12 mouse cellular contexts compared by ENCODE assay signal in the genomic region with DNA sequence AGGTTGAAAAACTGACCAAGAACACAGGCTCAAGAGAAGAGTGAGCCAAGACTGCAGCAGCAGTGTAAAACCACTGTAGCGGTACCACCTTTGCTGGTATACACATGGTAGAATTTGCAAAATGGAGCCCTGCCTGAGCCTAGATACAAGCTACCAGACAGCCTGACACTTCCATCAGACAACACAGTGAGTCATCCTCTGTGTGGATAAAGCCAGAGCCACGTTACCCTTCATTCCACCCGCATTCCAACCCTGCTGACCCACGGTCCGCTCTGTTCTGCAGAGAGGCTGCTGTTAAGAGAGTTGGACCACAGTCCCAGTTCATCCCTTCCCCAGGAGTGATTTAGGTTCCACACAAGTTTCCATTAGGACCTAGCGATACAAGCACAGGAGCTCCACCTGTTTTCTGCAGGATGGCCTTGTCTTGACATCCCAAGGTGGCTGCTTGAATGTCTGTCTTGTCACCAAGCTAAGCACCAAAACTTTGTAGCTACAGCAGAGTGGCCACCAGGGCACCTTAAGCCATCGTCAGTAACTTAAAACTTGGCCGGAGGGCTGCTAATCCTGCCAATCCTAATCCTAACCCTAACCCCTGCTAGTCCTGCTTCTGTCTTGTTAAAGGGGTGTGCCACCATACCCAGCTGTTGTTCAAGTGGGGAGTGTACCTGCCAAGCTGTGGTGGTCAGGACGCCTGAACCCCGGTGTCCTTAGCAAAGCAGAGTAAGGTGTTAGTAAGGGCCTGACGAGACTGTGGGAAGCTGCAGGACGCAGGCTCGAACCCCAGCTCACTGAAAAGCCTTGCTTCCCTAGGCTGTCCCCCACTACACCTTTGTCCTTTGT. TPM values are rescaled to one million over a fixed set of nuclear protein-coding genes. Genes with fewer than 3 reads are reported as not detected.
A peak's percentile ranks its signal among the peaks of the same experiment; 100 is the strongest.
DNase-seq lines count a peak whose midpoint lies in the region; ATAC-seq and TF ChIP-seq lines count a peak whose summit lies in the region.
"Had no signal": no experiment of that assay in that cellular context is flagged by ENCODE, and none has a peak within 500 bp of the region (broad histone marks: within the 10 kb centered on the region; RNA-seq: fewer than 3 reads in every experiment).

No protein-coding gene starts in this region.

- H3K27ac ChIP-seq in heart, embryonic 11.5 days (ENCODE audit: low read depth, low read length) = peak overlapping the region; percentile 42
- H3K27ac ChIP-seq in lung, embryonic 16.5 days (ENCODE audit: low read length) = peak overlapping the region; percentile 95
- peak overlapping the region; percentile 47 for H3K27ac ChIP-seq in heart, postnatal 0 days (ENCODE audit: low read depth)
- H3K27ac ChIP-seq: forebrain, embryonic 10.5 days had no signal

- 67% methylated on average over 13 of the region's 13 CpGs for WGBS in heart, embryonic 11.5 days (ENCODE audit: insufficient replicate concordance)
- WGBS in lung, embryonic 16.5 days = 71% methylated on average over 13 of the region's 13 CpGs
- 72% methylated on average over 13 of the region's 13 CpGs for WGBS in lung, adult 2 months
- WGBS in heart, postnatal 0 days = 58% methylated on average over 13 of the region's 13 CpGs

- peaks cover 45% of the 10 kb centered on the region for H3K4me1 ChIP-seq in heart, embryonic 11.5 days (ENCODE audit: control insufficient read depth, insufficient read depth, low read length)
- peaks cover 42% of the 10 kb centered on the region for H3K4me1 ChIP-seq in lung, embryonic 16.5 days (replicated peaks; ENCODE audit: control insufficient read depth, insufficient read depth, low read length)
- H3K4me1 ChIP-seq in lung, adult 2 months (ENCODE audit: control insufficient read depth, insufficient read depth, low read length) = peaks cover 10% of the 10 kb centered on the region; the same call in 1 of the 2 replicates
- H3K4me1 ChIP-seq in heart, postnatal 0 days (ENCODE audit: control insufficient read depth, insufficient read depth) = 0 out of 2 replicates have a peak, but pooled peaks cover 4% of the 10 kb centered on the region

- H3K9ac ChIP-seq in heart, embryonic 11.5 days (ENCODE audit: low read depth, low read length) = 0 out of 2 replicates have a peak overlapping the region, but pooled peaks have one; percentile 6
- H3K9ac ChIP-seq in lung, embryonic 16.5 days (ENCODE audit: low read length) = no peak overlapping the region
- no peak overlapping the region for H3K9ac ChIP-seq in heart, postnatal 0 days (replicated peaks; ENCODE audit: low read depth, low read length)

- no peak overlapping the region; the same call in 1 of the 2 replicates for H3K4me2 ChIP-seq in heart, embryonic 11.5 days
- H3K4me2 ChIP-seq in lung, embryonic 16.5 days (ENCODE audit: low read depth, low read length) = no peak overlapping the region
- H3K4me2 ChIP-seq in heart, postnatal 0 days (ENCODE audit: low read depth, low read length) = no peak overlapping the region
- H3K4me2 ChIP-seq: midbrain, embryonic 11.5 days had no signal

- no peak for TF ChIP-seq EP300 in heart, postnatal 0 days (IDR thresholded peaks at IDR 0.05; ENCODE audit: low read depth)

- no peak overlapping the region for H3K4me3 ChIP-seq in heart, embryonic 11.5 days (ENCODE audit: low read depth, low read length)
- H3K4me3 ChIP-seq in lung, embryonic 16.5 days (ENCODE audit: low read length) = no peak overlapping the region
- no peak overlapping the region for H3K4me3 ChIP-seq in lung, adult 2 months (replicated peaks; ENCODE audit: extremely low read depth, low read depth, low read length)
- no peak overlapping the region for H3K4me3 ChIP-seq in heart, postnatal 0 days (ENCODE audit: low read depth, low read length)
- H3K4me3 ChIP-seq: forebrain, embryonic 10.5 days had no signal

- TF ChIP-seq CTCF in lung, adult 2 months (IDR thresholded peaks at IDR 0.05; ENCODE audit: insufficient read depth, low read length) = no peak
- no peak for TF ChIP-seq CTCF in heart, postnatal 0 days (IDR thresholded peaks at IDR 0.05; ENCODE audit: low read depth)

- H3K9me3 ChIP-seq in heart, embryonic 11.5 days (replicated peaks; ENCODE audit: control insufficient read depth, low read length) = no peaks in the 10 kb centered on the region
- no peaks in the 10 kb centered on the region for H3K9me3 ChIP-seq in lung, embryonic 16.5 days (ENCODE audit: control insufficient read depth, low read length)
- H3K9me3 ChIP-seq in heart, postnatal 0 days (replicated peaks; ENCODE audit: control insufficient read depth, low read length) = no peaks in the 10 kb centered on the region
- H3K9me3 ChIP-seq: forebrain, embryonic 10.5 days had no signal

- H3K27me3 ChIP-seq in heart, embryonic 11.5 days (ENCODE audit: control insufficient read depth, insufficient read depth, low read length) = no peaks in the 10 kb centered on the region
- peaks cover 4% of the 10 kb centered on the region; the same call in 1 of the 2 replicates for H3K27me3 ChIP-seq in lung, embryonic 16.5 days (ENCODE audit: control insufficient read depth, insufficient read depth, low read depth, low read length)
- no peaks in the 10 kb centered on the region for H3K27me3 ChIP-seq in heart, postnatal 0 days (ENCODE audit: control insufficient read depth, insufficient read depth, low read length)

- no peak for DNase-seq in heart, adult 8-10 months (ENCODE audit: low spot score)
- no peak for DNase-seq in lung, adult 2 months
- DNase-seq in Muller cell, postnatal 12 days (ENCODE audit: inconsistent ontology term) = peak; percentile 79
- DNase-seq in heart, postnatal 0 days (ENCODE audit: low spot score) = no peak
- no peak for DNase-seq in spleen, postnatal 14 days (ENCODE audit: low spot score in 2 of 2)
- DNase-seq in right cerebral cortex, postnatal 10 days (ENCODE audit: low spot score in 2 of 2) = no peak
- DNase-seq: kidney, adult 11 months; thymus, postnatal 14 days had no signal

- TF ChIP-seq POLR2A in lung, adult 2 months (IDR thresholded peaks at IDR 0.05; ENCODE audit: borderline replicate concordance, extremely low read depth, low read depth, low read length) = no peak

- no peaks in the 10 kb centered on the region; the same call in 1 of the 2 replicates for H3K36me3 ChIP-seq in heart, embryonic 11.5 days (ENCODE audit: control insufficient read depth, insufficient read depth, low read length)
- H3K36me3 ChIP-seq in lung, embryonic 16.5 days (ENCODE audit: control insufficient read depth, insufficient read depth, low read length) = no peaks in the 10 kb centered on the region
- peaks cover 4% of the 10 kb centered on the region; the same call in 1 of the 2 replicates for H3K36me3 ChIP-seq in heart, postnatal 0 days (replicated peaks; ENCODE audit: control insufficient read depth, insufficient read depth, low read length)

- ATAC-seq in heart, embryonic 11.5 days (replicated peaks; ENCODE audit: insufficient number of reproducible peaks, low FRiP score, low TSS enrichment) = no peak
- no peak for ATAC-seq in lung, embryonic 16.5 days (ENCODE audit: low read depth)
- no peak for ATAC-seq in heart, postnatal 0 days (ENCODE audit: insufficient read depth, low read depth)

RNA-seq across cellular contexts. Expression of a gene that starts 6.9 kb away (rescaled TPM):
- 454 and 458 TPM in 2 replicates for polyA plus RNA-seq in heart, embryonic 11.5 days (2014; fragmentation: Nextera tagmentation; extraction: Ambion mirVana)
- 10 to 100 TPM; 57.4 to 70.8 (median 63.8) TPM for total RNA-seq in heart, adult 8-10 months (2022)
- polyA plus RNA-seq in lung, embryonic 16.5 days (2015; fragmentation: Nextera tagmentation; extraction: Ambion mirVana) = 210 and 218 TPM in 2 replicates
- polyA plus RNA-seq in lung, adult 2 months (2012; rRNA removed) = 261 and 274 TPM in 2 replicates
- total RNA-seq in heart, postnatal 0 days (2014; rRNA removed; ENCODE audit: low replicate concordance) = 735 and 758 TPM in 2 replicates
- 334 and 359 TPM in 2 replicates for polyA plus RNA-seq in heart, postnatal 0 days (2015; fragmentation: Nextera tagmentation; extraction: Ambion mirVana)

RNA-seq across cellular contexts. Expression of a gene that starts 12.6 kb away (rescaled TPM):
- 3.4 and 4.6 TPM in 2 replicates for polyA plus RNA-seq in heart, embryonic 11.5 days (2014; fragmentation: Nextera tagmentation; extraction: Ambion mirVana)
- 1 to 10 TPM; 4.0 to 5.9 (median 4.9) TPM for total RNA-seq in heart, adult 8-10 months (2022)
- 7.0 and 7.2 TPM in 2 replicates for polyA plus RNA-seq in lung, embryonic 16.5 days (2015; fragmentation: Nextera tagmentation; extraction: Ambion mirVana)
- 21.6 and 24.3 TPM in 2 replicates for polyA plus RNA-seq in lung, adult 2 months (2012; rRNA removed)
- 23.5 and 24.9 TPM in 2 replicates for total RNA-seq in heart, postnatal 0 days (2014; rRNA removed; ENCODE audit: low replicate concordance)
- polyA plus RNA-seq in heart, postnatal 0 days (2015; fragmentation: Nextera tagmentation; extraction: Ambion mirVana) = 4.1 and 6.1 TPM in 2 replicates

RNA-seq across cellular contexts. Expression of a gene that starts 47.8 kb away (rescaled TPM):
- polyA plus RNA-seq in heart, embryonic 11.5 days (2014; fragmentation: Nextera tagmentation; extraction: Ambion mirVana) = 41.8 and 42.8 TPM in 2 replicates
- 10 to 100 TPM; 18.9 to 20.1 (median 19.6) TPM for total RNA-seq in heart, adult 8-10 months (2022)
- 50.2 and 50.7 TPM in 2 replicates for polyA plus RNA-seq in lung, embryonic 16.5 days (2015; fragmentation: Nextera tagmentation; extraction: Ambion mirVana)
- 21.4 and 21.9 TPM in 2 replicates for polyA plus RNA-seq in lung, adult 2 months (2012; rRNA removed)
- 13.3 and 16.3 TPM in 2 replicates for total RNA-seq in heart, postnatal 0 days (2014; rRNA removed; ENCODE audit: low replicate concordance)
- polyA plus RNA-seq in heart, postnatal 0 days (2015; fragmentation: Nextera tagmentation; extraction: Ambion mirVana) = 32.4 and 34.7 TPM in 2 replicates

RNA-seq across cellular contexts. Expression of a gene that starts 47.8 kb away (rescaled TPM):
- 50.0 and 51.3 TPM in 2 replicates for polyA plus RNA-seq in heart, embryonic 11.5 days (2014; fragmentation: Nextera tagmentation; extraction: Ambion mirVana)
- total RNA-seq in heart, adult 8-10 months (2022) = 10 to 100 TPM; 33.7 to 37.7 (median 35.0) TPM
- polyA plus RNA-seq in lung, embryonic 16.5 days (2015; fragmentation: Nextera tagmentation; extraction: Ambion mirVana) = 45.7 and 47.0 TPM in 2 replicates
- 22.5 and 30.9 TPM in 2 replicates for polyA plus RNA-seq in lung, adult 2 months (2012; rRNA removed)
- total RNA-seq in heart, postnatal 0 days (2014; rRNA removed; ENCODE audit: low replicate concordance) = 18.5 and 50.7 TPM in 2 replicates
- polyA plus RNA-seq in heart, postnatal 0 days (2015; fragmentation: Nextera tagmentation; extraction: Ambion mirVana) = 56.4 and 58.9 TPM in 2 replicates

Comparison
In these comparisons a context has a peak if more than half of its experiments do, and no peak if none do; other contexts are left out.
1. H3K27ac ChIP-seq: peak in every context shown above with its lines; median percentile 95 in lung, embryonic 16.5 days; 47 in heart, postnatal 0 days; 42 in heart, embryonic 11.5 days.